ENCODE assay signal across 26 mouse cellular contexts in the genomic region with DNA sequence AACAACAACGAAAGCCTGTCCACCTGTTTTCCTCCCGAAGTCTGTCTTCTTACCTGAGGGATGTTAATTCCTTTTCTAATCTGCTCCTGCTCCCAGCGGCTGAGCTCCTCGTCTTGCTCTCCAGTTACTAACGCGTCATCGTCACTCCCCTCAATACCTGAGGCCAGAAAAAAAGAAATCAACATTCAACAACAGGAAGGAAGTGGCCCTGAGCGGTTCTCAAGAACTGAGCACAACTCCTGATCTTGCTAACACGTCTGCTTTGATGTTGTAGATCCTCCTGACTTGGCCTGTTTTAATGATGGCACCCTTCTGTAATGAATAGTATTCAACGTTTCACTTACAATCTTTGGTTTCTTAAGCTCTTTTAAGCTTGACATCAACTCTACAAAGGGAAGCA. TPM values are rescaled to one million over a fixed set of nuclear protein-coding genes. Genes with fewer than 3 reads are reported as not detected.
"Had no signal": no experiment of that assay in that cellular context is flagged by ENCODE, and none has a peak within 500 bp of the region (broad histone marks: within the 10 kb centered on the region; RNA-seq: fewer than 3 reads in every experiment).

No protein-coding gene starts in this region.

- H3K4me1 ChIP-seq: heart, embryonic 15.5 days; hindbrain, embryonic 10.5 days; hindbrain, embryonic 12.5 days; intestine, embryonic 15.5 days; limb, embryonic 10.5 days; limb, embryonic 12.5 days had no signal

- DNase-seq: gastrocnemius, postnatal 10 days; gastrocnemius, postnatal 25 days; heart, adult 2 months; heart, postnatal 14 days; heart, postnatal 4 days; kidney, adult 18-20 months; kidney, adult 8-10 months; kidney, postnatal 10 days; kidney, postnatal 25 days; kidney, postnatal 4 days had no signal

- H3K27ac ChIP-seq: heart, adult 2 months; heart, embryonic 13.5 days; heart, embryonic 15.5 days; hindbrain, embryonic 10.5 days; hindbrain, embryonic 12.5 days; hindbrain, embryonic 14.5 days; intestine, embryonic 15.5 days; layer of hippocampus, adult 2 months; left cerebral cortex, adult 2 months; limb, embryonic 10.5 days; limb, embryonic 12.5 days; liver, embryonic 12.5 days; liver, embryonic 14.5 days had no signal

- H3K27me3 ChIP-seq: heart, embryonic 13.5 days; heart, embryonic 15.5 days; hindbrain, embryonic 12.5 days; intestine, embryonic 15.5 days; limb, embryonic 12.5 days; liver, embryonic 12.5 days had no signal

- H3K4me2 ChIP-seq: heart, embryonic 11.5 days; heart, embryonic 13.5 days; heart, embryonic 15.5 days; hindbrain, embryonic 12.5 days; hindbrain, embryonic 14.5 days; intestine, embryonic 15.5 days; limb, embryonic 12.5 days; liver, embryonic 12.5 days had no signal

- ATAC-seq: hindbrain, embryonic 16.5 days; intestine, embryonic 15.5 days; intestine, postnatal 0 days; liver, embryonic 12.5 days had no signal

- H3K9me3 ChIP-seq: heart, embryonic 13.5 days; heart, embryonic 15.5 days; hindbrain, embryonic 10.5 days; hindbrain, embryonic 12.5 days; intestine, embryonic 15.5 days; limb, embryonic 10.5 days; limb, embryonic 12.5 days; liver, embryonic 12.5 days had no signal

- H3K9ac ChIP-seq: heart, embryonic 13.5 days; heart, embryonic 15.5 days; hindbrain, embryonic 12.5 days; hindbrain, embryonic 14.5 days; intestine, embryonic 15.5 days; limb, embryonic 12.5 days; liver, embryonic 12.5 days; liver, embryonic 14.5 days had no signal

- H3K4me3 ChIP-seq: heart, adult 2 months; heart, embryonic 13.5 days; heart, embryonic 15.5 days; hindbrain, embryonic 10.5 days; hindbrain, embryonic 12.5 days; intestine, embryonic 15.5 days; layer of hippocampus, adult 2 months; left cerebral cortex, adult 2 months; limb, embryonic 10.5 days; limb, embryonic 12.5 days; liver, embryonic 12.5 days had no signal

RNA-seq across cellular contexts. Expression of gene 4932438H23Rik, which starts 59.1 kb away (rescaled TPM):
- total RNA-seq: liver, adult 2 months had no signal
- polyA plus RNA-seq: heart, embryonic 13.5 days; limb, embryonic 10.5 days; limb, embryonic 12.5 days; liver, adult 2 months; liver, embryonic 12.5 days; liver, embryonic 14.5 days had no signal
